Mouse (Mus musculus) stomach, postnatal 0 days (tissue): ENCODE measurements around the gene Pink1.

ENCODE experiments used
- CTCF ChIP-seq: IDR thresholded peaks from 2 replicates; pipeline ENCODE4 v1.5.1; 2016; ENCODE audit warnings: antibody characterized with exemption, low read depth, mild to moderate bottlenecking, moderate library complexity
- EP300 ChIP-seq: optimal IDR thresholded peaks from 2 replicates; pipeline ENCODE3; 2016; ENCODE audit warnings: antibody characterized with exemption

DNA sequence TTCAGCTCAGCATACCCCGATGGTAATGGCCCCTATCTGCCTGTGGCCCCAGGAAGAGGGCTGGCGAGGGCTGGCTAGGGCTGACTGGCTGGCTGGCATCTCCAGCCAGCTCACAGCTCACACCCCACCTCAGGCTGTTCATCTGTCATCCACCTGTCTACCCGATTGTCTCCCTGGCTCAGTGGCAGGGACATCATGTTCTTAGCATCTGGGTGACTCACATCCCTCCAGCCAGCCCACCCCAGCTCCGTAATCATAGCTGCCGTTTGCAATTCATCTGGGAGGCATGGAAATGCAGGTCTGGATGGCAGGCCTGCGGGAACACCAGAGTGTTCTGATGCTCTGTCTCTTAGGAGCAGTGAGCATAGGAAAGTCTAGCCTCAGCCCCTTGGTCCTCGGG lies 47.8 kb downstream of the Pink1 start:
- TF ChIP-seq CTCF (no peak), EP300 (peak; percentile 77)
